Mouse (Mus musculus) liver, embryonic 14.5 days (tissue): ENCODE data around the gene Grm7.

Experiments used
- CTCF ChIP-seq: IDR thresholded peaks from 2 replicates; pipeline ENCODE4 v1.5.1; 2016; ENCODE audit warnings: antibody characterized with exemption, low read depth, control low read depth
- EP300 ChIP-seq: IDR thresholded peaks from 2 replicates; pipeline ENCODE4 v1.6.1; 2016; ENCODE audit warnings: antibody characterized with exemption, low read depth

DNA sequence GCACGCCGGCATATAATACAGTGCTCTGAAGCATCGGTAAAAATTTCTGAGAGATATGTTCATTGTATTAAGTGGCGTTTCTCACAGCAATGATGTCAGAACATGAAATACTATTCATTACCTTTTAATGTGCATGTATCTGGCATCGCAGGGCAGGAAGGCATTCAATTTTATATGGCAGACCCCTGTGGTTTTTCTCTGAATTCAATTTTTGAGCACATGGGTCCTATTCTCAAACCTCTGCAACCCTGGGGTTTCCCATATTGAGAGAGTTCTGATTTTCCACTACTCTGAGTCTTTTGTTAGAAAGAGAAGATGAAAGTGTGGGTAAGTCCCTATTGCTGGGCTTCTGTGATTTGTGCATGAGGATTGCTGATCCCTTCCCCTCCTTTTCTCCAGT, 110.5 kb downstream of the Grm7 start:
- no peak for TF ChIP-seq CTCF
- no peak for TF ChIP-seq EP300
